Mouse (Mus musculus) embryonic facial prominence, embryonic 14.5 days (tissue): Measurements from ENCODE around the gene Galm. TPM values are rescaled to one million over a fixed set of nuclear protein-coding genes. Genes with fewer than 3 reads are reported as not detected.
"Not testable (repeated sequence)": the region's sequence is repeated elsewhere in the genome, so short reads cannot be mapped to it uniquely, and the experiment has no call there.

Experiments used
- ATAC-seq: fragments of 200-750 bp; cut with Nextera tagmentation; 2 replicates; pipeline ENCODE4 v1.8.0; 2017; ENCODE audit warnings: low read depth, moderate number of reproducible peaks, moderate TSS enrichment
- DNase-seq: peaks from one replicate; pipeline ENCODE4 v3.0.0-alpha.2; 2015; ENCODE audit warnings: low spot score
- H3K27ac ChIP-seq: fragments of 300-500 bp; sonication (generic); replicated peaks from 2 replicates; pipeline ENCODE4 v1.5.1; 2014; ENCODE audit warnings: low read depth, mild to moderate bottlenecking, low read length, moderate library complexity
- H3K27me3 ChIP-seq: fragments of 300-500 bp; sonication (generic); replicated peaks from 2 replicates; pipeline ENCODE4 v1.6.1; 2014; ENCODE audit warnings: low read length; ENCODE audit not compliant: control insufficient read depth, insufficient read depth
- H3K36me3 ChIP-seq: fragments of 300-500 bp; sonication (generic); 2 replicates; pipeline ENCODE4 v1.6.1; 2014; ENCODE audit warnings: low read length, mixed read lengths; ENCODE audit not compliant: control insufficient read depth, insufficient read depth
- H3K4me1 ChIP-seq: fragments of 300-500 bp; sonication (generic); 2 replicates; pipeline ENCODE4 v1.6.1; 2014; ENCODE audit warnings: antibody characterized with exemption, low read length; ENCODE audit not compliant: control insufficient read depth, insufficient read depth
- H3K4me2 ChIP-seq: fragments of 300-500 bp; sonication (generic); 2 replicates; pipeline ENCODE4 v1.6.1; 2014; ENCODE audit warnings: low read depth, mild to moderate bottlenecking, low read length, moderate library complexity, mixed read lengths
- H3K4me3 ChIP-seq: fragments of 300-500 bp; sonication (generic); 2 replicates; pipeline ENCODE4 v1.5.1; 2014; ENCODE audit warnings: low read depth, mild to moderate bottlenecking, low read length
- H3K9ac ChIP-seq: fragments of 300-500 bp; sonication (generic); 2 replicates; pipeline ENCODE4 v1.6.1; 2014; ENCODE audit warnings: low read depth, mild to moderate bottlenecking, low read length, moderate library complexity, mixed read lengths
- H3K9me3 ChIP-seq: fragments of 300-500 bp; sonication (generic); 2 replicates; pipeline ENCODE4 v1.6.1; 2016; ENCODE audit warnings: low read length; ENCODE audit not compliant: control insufficient read depth
- WGBS: fragments of 180-500 bp; shearing (Covaris S2); extraction: QIAGEN DNeasy Blood & Tissue Kit; methylation state at CpG from one replicate; pipeline ENCODE4 v1.1.7; 2014; 5-methylcytosine and 5-hydroxymethylcytosine counted together
- polyA plus RNA-seq: library from polyadenylated mRNA; unstranded; fragments of >200 nt; fragmentation: Nextera tagmentation; extraction: Ambion mirVana; gene quantifications from 2 replicates; pipeline ENCODE4 v1.2.1, GENCODE M21; 2014

Gene Galm
- polyA plus RNA-seq, 1 experiment from 2014 or later: 25.8 TPM

DNA sequence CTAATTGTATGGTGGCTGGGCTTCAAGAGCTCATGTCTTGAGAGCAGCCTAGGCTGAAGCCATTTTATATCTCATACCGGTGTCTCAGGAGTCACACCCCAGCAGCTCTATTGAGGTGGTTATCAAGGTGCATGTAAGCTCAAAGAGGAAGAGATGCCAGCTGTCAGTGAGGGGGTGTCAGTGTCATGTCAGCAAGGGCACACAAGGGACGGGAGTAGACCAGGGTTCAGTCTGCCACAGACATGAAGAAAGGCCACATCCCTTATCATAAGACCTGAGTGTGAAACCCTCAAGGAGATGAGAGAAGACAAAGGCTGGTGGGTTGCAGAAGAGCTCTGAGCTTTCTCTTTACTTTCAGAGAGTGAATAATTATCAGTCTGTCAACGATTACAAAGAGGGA, 46.9 kb downstream of the Galm start:
- Histone ChIP-seq H3K27me3 (no peaks in the 10 kb centered on the region), H3K27ac (no peak overlapping the region), H3K9me3 (no peaks in the 10 kb centered on the region), H3K36me3 (no peaks in the 10 kb centered on the region), H3K4me3 (no peak overlapping the region), H3K9ac (no peak overlapping the region), H3K4me2 (no peak overlapping the region), H3K4me1 (no peaks in the 10 kb centered on the region; the same call in 1 of the 2 replicates)
- WGBS: 85% methylated on average over 3 of the region's 3 CpGs
- ATAC-seq: no peak
- no peak for DNase-seq

DNA sequence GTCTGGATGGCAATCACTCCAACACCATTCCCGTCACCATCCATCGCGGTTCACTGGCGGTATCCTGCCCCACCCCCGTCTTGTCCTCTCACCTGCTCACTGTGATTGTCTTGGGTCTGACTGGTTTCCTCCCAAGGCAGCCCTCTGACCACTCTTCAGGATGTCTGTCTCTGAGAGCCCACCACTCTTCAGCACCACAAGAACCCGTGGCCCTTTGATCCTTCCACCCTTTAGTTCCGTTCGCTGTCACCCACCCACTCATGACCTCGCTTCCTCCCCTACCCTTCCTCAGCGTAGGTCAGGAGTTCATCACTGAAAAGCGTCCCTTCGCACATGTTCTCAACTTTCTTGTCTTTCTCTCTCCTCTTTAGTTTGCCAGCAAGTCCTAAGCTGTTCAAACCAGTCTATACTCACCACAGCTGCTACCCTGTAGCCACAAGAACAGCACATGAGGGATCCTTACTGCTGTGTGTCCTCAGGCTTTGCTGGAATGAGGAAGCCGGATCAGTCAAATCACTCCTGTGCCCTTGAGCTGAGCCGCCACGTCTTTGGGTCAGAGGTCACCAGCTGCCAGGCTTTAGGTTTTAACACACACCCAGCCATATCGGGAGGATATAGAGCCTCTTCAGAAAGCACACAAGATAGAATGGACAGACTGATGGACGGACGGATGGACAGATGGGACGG, 47.6 kb downstream of the Galm start:
- H3K27ac ChIP-seq: no peak overlapping the region
- 73% methylated on average over 19 of the region's 19 CpGs for WGBS
- no peak for ATAC-seq

DNA sequence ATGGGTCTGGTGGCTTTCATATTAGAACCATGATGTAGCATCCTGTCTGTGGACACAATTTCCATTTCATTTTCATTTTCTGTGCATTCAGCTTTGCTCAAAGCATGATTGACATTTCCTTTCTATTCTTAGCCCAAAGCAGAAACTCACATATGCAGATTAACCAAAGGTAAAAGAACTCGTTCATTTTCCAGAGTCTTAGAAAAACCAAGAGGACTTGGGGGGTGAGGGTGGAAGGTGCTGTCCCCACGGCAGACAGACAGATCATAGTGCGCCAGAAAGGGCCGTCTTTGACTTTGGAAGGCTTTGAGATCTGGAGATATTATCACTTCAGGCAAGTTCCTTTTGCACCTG, 48.1 kb downstream of the Galm start:
- no peak overlapping the region for H3K4me2 ChIP-seq
- 66% methylated on average over 4 of the region's 4 CpGs for WGBS
- no peak for ATAC-seq

More for the DNA sequence above, 47.6 kb downstream of the Galm start:
- no peaks in the 10 kb centered on the region for H3K27me3 ChIP-seq
- no peak overlapping the region for H3K4me2 ChIP-seq
- no peaks in the 10 kb centered on the region for H3K9me3 ChIP-seq
- H3K4me1 ChIP-seq: no peaks in the 10 kb centered on the region
- DNase-seq: no peak
- H3K36me3 ChIP-seq: no peaks in the 10 kb centered on the region
- no peak overlapping the region for H3K9ac ChIP-seq
- H3K4me3 ChIP-seq: no peak overlapping the region

DNA sequence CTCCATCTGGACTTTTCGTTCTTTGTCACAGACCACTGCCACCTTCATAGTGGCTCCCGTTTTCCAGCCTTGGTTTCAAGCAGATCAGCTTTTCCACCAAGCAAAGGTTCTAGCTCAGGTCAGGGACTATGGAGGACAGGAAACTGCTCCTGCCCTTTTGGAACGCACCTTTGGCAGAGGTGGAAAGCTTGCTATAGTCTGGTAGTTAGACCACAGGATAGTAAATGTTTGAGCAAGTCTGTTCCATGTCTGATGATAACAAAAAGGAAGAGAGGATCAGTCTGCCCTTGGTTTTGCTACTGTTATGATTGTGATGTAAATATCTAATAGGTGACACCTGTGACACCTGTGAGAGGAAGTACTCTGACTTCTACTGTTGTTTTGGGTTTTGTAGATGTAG, 48.7 kb downstream of the Galm start:
- Histone ChIP-seq H3K9ac (no peak overlapping the region), H3K4me2 (no peak overlapping the region)

More for the DNA sequence above, 48.1 kb downstream of the Galm start:
- no peaks in the 10 kb centered on the region for H3K9me3 ChIP-seq
- no peaks in the 10 kb centered on the region for H3K27me3 ChIP-seq
- H3K27ac ChIP-seq: no peak overlapping the region
- no peak overlapping the region for H3K4me3 ChIP-seq
- H3K9ac ChIP-seq: no peak overlapping the region
- no peaks in the 10 kb centered on the region for H3K36me3 ChIP-seq
- no peaks in the 10 kb centered on the region for H3K4me1 ChIP-seq
- no peak for DNase-seq

DNA sequence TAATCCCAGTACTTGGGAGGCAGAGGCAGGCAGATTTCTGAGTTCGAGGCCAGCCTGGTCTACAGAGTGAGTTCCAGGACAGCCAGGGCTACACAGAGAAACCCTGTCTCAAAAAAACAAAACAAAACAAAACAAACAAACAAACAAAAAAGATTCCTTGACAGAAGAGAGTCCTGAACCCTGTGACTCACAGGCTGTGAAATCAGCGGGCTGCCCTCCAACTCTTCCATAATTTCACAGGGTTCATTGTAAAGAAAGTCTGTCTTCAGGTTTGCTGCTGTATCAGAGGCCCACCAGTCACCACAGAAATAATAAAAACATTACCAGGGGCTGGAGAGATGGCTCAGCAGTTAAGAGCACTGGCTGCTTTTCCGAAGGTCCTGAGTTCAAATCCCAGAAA, 51.6 kb downstream of the Galm start:
- not testable (repeated sequence) for ATAC-seq, H3K9me3 ChIP-seq, H3K4me2 ChIP-seq, H3K9ac ChIP-seq, H3K36me3 ChIP-seq, H3K4me3 ChIP-seq, H3K4me1 ChIP-seq, H3K27me3 ChIP-seq, DNase-seq, H3K27ac ChIP-seq
- WGBS: 95% methylated on average over 3 of the region's 3 CpGs

More for the DNA sequence above, 48.7 kb downstream of the Galm start:
- Histone ChIP-seq H3K4me1 (no peaks in the 10 kb centered on the region), H3K4me3 (no peak overlapping the region), H3K36me3 (no peaks in the 10 kb centered on the region), H3K27ac (no peak overlapping the region), H3K27me3 (no peaks in the 10 kb centered on the region), H3K9me3 (no peaks in the 10 kb centered on the region)
- ATAC-seq: no peak
- 95% methylated on average over 3 of the region's 3 CpGs for WGBS
- DNase-seq: no peak

DNA sequence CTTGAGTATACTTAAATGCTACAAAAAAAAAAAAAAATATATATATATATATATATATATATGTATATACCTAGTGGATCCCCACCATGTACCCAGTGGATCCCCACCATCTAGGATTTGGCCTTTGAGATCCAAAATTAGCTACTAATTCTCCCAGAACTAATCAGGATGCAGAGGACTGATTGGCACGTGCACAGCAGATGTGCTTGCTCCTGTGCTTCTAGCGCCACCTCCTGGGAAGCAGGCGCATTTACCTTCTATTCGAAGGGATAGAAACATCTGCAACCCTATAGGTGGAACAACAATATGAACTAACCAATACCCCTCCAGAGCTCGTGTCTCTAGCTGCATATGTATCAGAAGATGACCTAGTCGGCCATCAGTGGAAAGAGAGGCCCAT, 52.7 kb downstream of the Galm start:
- WGBS: 0% methylated on average over 6 of the region's 6 CpGs
- peak; percentile 78 for ATAC-seq

DNA sequence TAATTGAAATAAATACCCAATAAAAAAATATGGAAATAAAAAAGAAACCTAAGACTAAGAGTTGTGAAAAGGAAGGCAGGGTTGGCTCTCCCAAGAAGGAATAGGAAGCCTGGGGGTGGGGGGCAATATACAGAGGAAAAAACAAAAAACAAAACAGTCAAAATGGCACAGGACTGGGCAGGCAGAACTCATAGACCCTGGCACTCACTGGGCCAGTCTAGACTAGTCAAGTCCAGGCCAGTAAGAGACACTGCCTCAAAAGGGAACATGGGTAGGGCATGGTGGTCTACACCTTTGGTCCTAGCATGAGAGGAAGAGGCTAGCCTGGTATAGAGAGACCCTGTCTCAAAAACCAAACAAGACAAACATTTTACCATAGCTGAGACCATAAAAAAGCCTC, 53.2 kb downstream of the Galm start:
- H3K27ac ChIP-seq: no peak overlapping the region
- ATAC-seq: peak; percentile 38; the same call in 1 of the 2 replicates
- no peak overlapping the region for H3K4me3 ChIP-seq
- no peaks in the 10 kb centered on the region for H3K4me1 ChIP-seq
- H3K27me3 ChIP-seq: no peaks in the 10 kb centered on the region
- H3K4me2 ChIP-seq: no peak overlapping the region
- DNase-seq: no peak
- no peak overlapping the region for H3K9ac ChIP-seq
- H3K9me3 ChIP-seq: no peaks in the 10 kb centered on the region
- no peaks in the 10 kb centered on the region for H3K36me3 ChIP-seq

More for the DNA sequence above, 52.7 kb downstream of the Galm start:
- H3K4me3 ChIP-seq: no peak overlapping the region
- no peak overlapping the region for H3K9ac ChIP-seq
- no peaks in the 10 kb centered on the region for H3K9me3 ChIP-seq
- no peaks in the 10 kb centered on the region for H3K27me3 ChIP-seq
- no peak overlapping the region for H3K4me2 ChIP-seq
- H3K27ac ChIP-seq: no peak overlapping the region
- no peaks in the 10 kb centered on the region for H3K36me3 ChIP-seq
- DNase-seq: peak; percentile 87
- H3K4me1 ChIP-seq: no peaks in the 10 kb centered on the region

DNA sequence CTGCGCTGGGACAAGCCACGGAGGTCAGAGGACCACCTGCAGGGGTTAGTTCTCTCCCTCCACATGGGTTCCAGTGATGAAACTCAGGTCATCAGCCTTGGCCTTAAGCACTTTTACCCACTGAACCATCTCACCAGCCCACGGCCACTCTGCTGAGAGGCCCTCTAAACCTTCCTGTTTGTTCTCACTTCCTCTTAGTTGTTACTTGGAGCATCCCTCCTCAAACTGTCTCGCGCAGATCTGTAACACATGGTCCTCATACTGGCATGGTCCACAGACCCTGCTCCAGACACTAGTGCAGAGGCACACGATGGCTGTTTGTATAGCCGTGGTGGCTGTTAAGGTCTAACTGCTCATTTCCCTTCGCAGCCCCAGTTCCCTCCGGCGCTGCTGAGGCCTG, 56.3 kb downstream of the Galm start:
- 77% methylated on average over 10 of the region's 10 CpGs for WGBS
- Histone ChIP-seq H3K4me2 (no peak overlapping the region), H3K9me3 (no peaks in the 10 kb centered on the region), H3K9ac (no peak overlapping the region), H3K4me1 (no peaks in the 10 kb centered on the region), H3K4me3 (no peak overlapping the region), H3K27me3 (no peaks in the 10 kb centered on the region), H3K27ac (no peak overlapping the region), H3K36me3 (no peaks in the 10 kb centered on the region)
- DNase-seq: no peak
- no peak for ATAC-seq

DNA sequence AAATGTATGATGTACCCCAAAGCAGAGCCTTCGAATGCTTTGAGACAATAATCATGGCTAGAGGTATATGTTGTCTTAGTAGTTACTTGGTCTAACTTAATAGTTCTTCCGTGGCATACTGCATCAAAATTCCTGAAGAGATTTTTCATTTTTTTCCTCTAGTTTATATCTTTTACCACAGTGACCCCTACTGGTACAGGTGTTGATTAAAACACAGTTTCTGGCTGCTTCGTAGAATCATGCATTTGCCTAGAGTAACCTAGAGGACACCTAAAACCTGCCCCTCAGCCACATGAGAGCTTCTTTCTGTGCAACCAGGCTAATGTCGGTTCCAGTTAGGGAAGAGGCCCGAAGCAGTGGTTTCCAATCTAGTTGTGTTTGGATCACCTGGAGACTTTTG, 65.8 kb downstream of the Galm start:
- Histone ChIP-seq H3K4me2 (no peak overlapping the region), H3K4me1 (no peaks in the 10 kb centered on the region), H3K27ac (no peak overlapping the region), H3K36me3 (peaks cover 31% of the 10 kb centered on the region), H3K27me3 (no peaks in the 10 kb centered on the region), H3K9me3 (no peaks in the 10 kb centered on the region), H3K9ac (no peak overlapping the region), H3K4me3 (no peak overlapping the region)
- 64% methylated on average over 5 of the region's 5 CpGs for WGBS
- DNase-seq (peak; percentile 63), ATAC-seq (no peak)
